11 mouse cellular contexts compared by ENCODE assay signal in genomic region chr4:47310812-47311211, GRCm38 (mm10). TPM values are rescaled to one million over a fixed set of nuclear protein-coding genes. Genes with fewer than 3 reads are reported as not detected.
A peak's percentile ranks its signal among the peaks of the same experiment; 100 is the strongest.
DNase-seq lines count a peak whose midpoint lies in the region; ATAC-seq and TF ChIP-seq lines count a peak whose summit lies in the region.
"Had no signal": no experiment of that assay in that cellular context is flagged by ENCODE, and none has a peak within 500 bp of the region (broad histone marks: within the 10 kb centered on the region; RNA-seq: fewer than 3 reads in every experiment).

No protein-coding gene starts in this region.

- H3K4me1 ChIP-seq in intestine, postnatal 0 days (replicated peaks; ENCODE audit: control insufficient read depth, insufficient read depth, low read length) = no peaks in the 10 kb centered on the region; the same call in 1 of the 2 replicates
- no peaks in the 10 kb centered on the region for H3K4me1 ChIP-seq in hindbrain, embryonic 12.5 days
- H3K4me1 ChIP-seq: neural tube, embryonic 12.5 days had no signal

- no peaks in the 10 kb centered on the region for H3K36me3 ChIP-seq in intestine, postnatal 0 days (ENCODE audit: control insufficient read depth, insufficient read depth)
- no peaks in the 10 kb centered on the region for H3K36me3 ChIP-seq in hindbrain, embryonic 12.5 days
- H3K36me3 ChIP-seq: embryonic facial prominence, embryonic 13.5 days; neural tube, embryonic 12.5 days had no signal

- no peak overlapping the region for H3K27ac ChIP-seq in intestine, postnatal 0 days (ENCODE audit: low read depth, low read length)
- no peak overlapping the region for H3K27ac ChIP-seq in hindbrain, embryonic 12.5 days
- H3K27ac ChIP-seq: embryonic facial prominence, embryonic 13.5 days; neural tube, embryonic 12.5 days had no signal

- 30% methylated on average over 6 of the region's 6 CpGs for WGBS in intestine, postnatal 0 days
- 76% methylated on average over 6 of the region's 6 CpGs for WGBS in hindbrain, embryonic 12.5 days

- H3K9ac ChIP-seq in intestine, postnatal 0 days (ENCODE audit: low read depth, low read length) = no peak overlapping the region
- no peak overlapping the region for H3K9ac ChIP-seq in hindbrain, embryonic 12.5 days
- H3K9ac ChIP-seq: embryonic facial prominence, embryonic 13.5 days; neural tube, embryonic 12.5 days had no signal

- DNase-seq in retina, postnatal 1 day = peak; percentile 29
- DNase-seq in retina, embryonic 14.5 days (ENCODE audit: low spot score) = no peak
- peak; percentile 42 for DNase-seq in thymus, postnatal 0 days (ENCODE audit: low spot score)
- no peak for DNase-seq in layer of hippocampus, adult 11-12 months (ENCODE audit: low spot score)
- no peak for DNase-seq in kidney, postnatal 36 days
- DNase-seq: kidney, postnatal 25 days had no signal

- H3K9me3 ChIP-seq in intestine, postnatal 0 days (ENCODE audit: control insufficient read depth) = no peaks in the 10 kb centered on the region
- no peaks in the 10 kb centered on the region for H3K9me3 ChIP-seq in hindbrain, embryonic 12.5 days (replicated peaks)
- H3K9me3 ChIP-seq: embryonic facial prominence, embryonic 13.5 days; neural tube, embryonic 12.5 days had no signal

- no peak overlapping the region for H3K4me3 ChIP-seq in intestine, postnatal 0 days (ENCODE audit: low read depth, low read length)
- no peak overlapping the region for H3K4me3 ChIP-seq in hindbrain, embryonic 12.5 days
- H3K4me3 ChIP-seq: embryonic facial prominence, embryonic 13.5 days; neural tube, embryonic 12.5 days had no signal

- ATAC-seq in common myeloid progenitor, adult 5-6 weeks (replicated peaks; ENCODE audit: low read depth, poor library complexity, severe bottlenecking) = peak; percentile 81
- ATAC-seq in intestine, postnatal 0 days = peak; percentile 86
- ATAC-seq in hindbrain, embryonic 12.5 days (ENCODE audit: low FRiP score) = no peak

- no peak for TF ChIP-seq CTCF in intestine, postnatal 0 days (IDR thresholded peaks at IDR 0.05; ENCODE audit: low read depth)

- no peak overlapping the region for H3K4me2 ChIP-seq in intestine, postnatal 0 days (replicated peaks; ENCODE audit: low read depth)
- no peak overlapping the region for H3K4me2 ChIP-seq in hindbrain, embryonic 12.5 days (replicated peaks)
- H3K4me2 ChIP-seq: embryonic facial prominence, embryonic 13.5 days; neural tube, embryonic 12.5 days had no signal

- H3K27me3 ChIP-seq in intestine, postnatal 0 days (replicated peaks; ENCODE audit: control insufficient read depth, insufficient read depth, low read length) = no peaks in the 10 kb centered on the region
- H3K27me3 ChIP-seq in hindbrain, embryonic 12.5 days = no peaks in the 10 kb centered on the region
- H3K27me3 ChIP-seq: embryonic facial prominence, embryonic 13.5 days; neural tube, embryonic 12.5 days had no signal

RNA-seq across cellular contexts. Expression of gene Tgfbr1, which starts 42.2 kb away (rescaled TPM):
- 26.1 and 27.8 TPM in 2 replicates for total RNA-seq in common myeloid progenitor, adult 5-6 weeks (2017)
- 9.6 and 9.9 TPM in 2 replicates for polyA plus RNA-seq in intestine, postnatal 0 days (2015; fragmentation: Nextera tagmentation; extraction: Ambion mirVana)
- 25.7 and 26.6 TPM in 2 replicates for polyA plus RNA-seq in thymus, postnatal 0 days (2015; fragmentation: Nextera tagmentation; extraction: Ambion mirVana)
- polyA plus RNA-seq in hindbrain, embryonic 12.5 days (2016; fragmentation: Nextera tagmentation; extraction: Ambion mirVana) = 96.7 and 102 TPM in 2 replicates

Comparison
In these comparisons a context has a peak if more than half of its experiments do, and no peak if none do; other contexts are left out.
1. DNase-seq: peak in retina, postnatal 1 day (single experiment) and thymus, postnatal 0 days (single experiment); none in retina, embryonic 14.5 days (single experiment), layer of hippocampus, adult 11-12 months (single experiment) and kidney, postnatal 36 days (0 of 2).